Mouse (Mus musculus) subcutaneous adipose tissue, adult 2 months (tissue): ENCODE measurements around the gene Pex11g. TPM values are rescaled to one million over a fixed set of nuclear protein-coding genes. Genes with fewer than 3 reads are reported as not detected.

Experiments used
- polyA plus RNA-seq: library from polyadenylated mRNA; depleted of rRNA; stranded (reverse); fragments of >200 nt; gene quantifications from 2 replicates; pipeline ENCODE4 v1.2.3, GENCODE M21; 2012; ENCODE audit warnings: low replicate concordance; rRNA removed

Gene Pex11g
- 10.6 and 21.0 TPM in 2 replicates for polyA plus RNA-seq

GRCm38 (mm10) chr8:3467006-3467885 lies at the start of gene Pex11g:
Pex11g (minus strand) TSS chr8:3467680.

GRCm38 (mm10) chr8:3515260-3515671 lies 47.8 kb upstream of the Pex11g start, which contains the start of gene Pnpla6:
Pnpla6 (plus strand) TSS chr8:3515384.

GRCm38 (mm10) chr8:3500235-3501090 lies 33.0 kb upstream of the Pex11g start, which contains the start of gene Mcoln1:
Mcoln1 (plus strand) TSS chr8:3500457.

GRCm38 (mm10) chr8:3492901-3493844 lies 25.7 kb upstream of the Pex11g start, which contains the start of gene Zfp358:
Zfp358 (plus strand) TSS chr8:3493138.

GRCm38 (mm10) chr8:3470562-3470961 lies 3.1 kb upstream of the Pex11g start, which contains the start of gene Tex45:
Tex45 (plus strand) TSS chr8:3470862.

Other genes starting within 250 kb of the Pex11g start
- gene Insr, start 188.1 kb downstream of the Pex11g start, polyA plus RNA-seq, result 34.9 and 42.6 TPM in 2 replicates
- 0.44 and 3.1 TPM in 2 replicates for gene A430078G23Rik, start 114.3 kb downstream of the Pex11g start, polyA plus RNA-seq
- 27.7 and 39.2 TPM in 2 replicates for gene Arhgef18, start 74.7 kb downstream of the Pex11g start, polyA plus RNA-seq
- gene Tex45, start 3.2 kb upstream of the Pex11g start, polyA plus RNA-seq, result 0.08 and 0.10 TPM in 2 replicates
- gene Zfp358, start 25.5 kb upstream of the Pex11g start, polyA plus RNA-seq, result 51.9 and 73.1 TPM in 2 replicates
- 222 and 262 TPM in 2 replicates for gene Mcoln1, start 32.8 kb upstream of the Pex11g start, polyA plus RNA-seq
- 66.4 and 94.1 TPM in 2 replicates for gene Pnpla6, start 47.7 kb upstream of the Pex11g start, polyA plus RNA-seq
- gene C330021F23Rik, start 100.3 kb upstream of the Pex11g start, polyA plus RNA-seq, result 0.19 and 1.7 TPM in 2 replicates
- gene Camsap3, start 119.6 kb upstream of the Pex11g start, polyA plus RNA-seq, result 11.1 and 12.0 TPM in 2 replicates
- 54.1 and 73.9 TPM in 2 replicates for gene Xab2, start 153.6 kb upstream of the Pex11g start, polyA plus RNA-seq
- 9.2 and 12.6 TPM in 2 replicates for gene Pet100, start 153.9 kb upstream of the Pex11g start, polyA plus RNA-seq
- 0.07 TPM in 1 of 2 replicates, not detected in the other for gene Pcp2, start 157.9 kb upstream of the Pex11g start, polyA plus RNA-seq
- 75.2 and 95.5 TPM in 2 replicates for gene Stxbp2, start 163.3 kb upstream of the Pex11g start, polyA plus RNA-seq
- gene Retn, start 188.1 kb upstream of the Pex11g start, polyA plus RNA-seq, result 1,062 and 2,972 TPM in 2 replicates
- gene Mcemp1, start 198.1 kb upstream of the Pex11g start, polyA plus RNA-seq, result 0.21 and 0.60 TPM in 2 replicates
- 158 and 268 TPM in 2 replicates for gene Fcor, start 204.7 kb upstream of the Pex11g start, polyA plus RNA-seq
- gene Trappc5, start 208.6 kb upstream of the Pex11g start, polyA plus RNA-seq, result 34.3 and 36.5 TPM in 2 replicates
- gene Fcer2a, start 226.5 kb upstream of the Pex11g start, polyA plus RNA-seq, result 0.36 TPM in 1 of 2 replicates, not detected in the other